Mouse (Mus musculus): ENCODE results near the gene Macc1. TPM values are rescaled to one million over a fixed set of nuclear protein-coding genes. Genes with fewer than 3 reads are reported as not detected.

Gene Macc1
- polyA plus RNA-seq, 1 experiment from 2014 or later: 3.4 TPM

GRCm38 (mm10) chr12:119426887-119427204, 112.8 kb downstream of the Macc1 start:
- ATAC-seq (ENCODE audit: insufficient number of reproducible peaks, low FRiP score, low TSS enrichment, low read depth): no peak
- no peaks in the 10 kb centered on the region for H3K36me3 ChIP-seq
- 49% methylated on average over 1 of the region's 1 CpGs for WGBS
- H3K4me3 ChIP-seq (replicated peaks): no peak overlapping the region
- no peak overlapping the region for H3K27ac ChIP-seq (replicated peaks)
- no peaks in the 10 kb centered on the region for H3K27me3 ChIP-seq
- H3K4me1 ChIP-seq: no peaks in the 10 kb centered on the region
- no peak overlapping the region for H3K9ac ChIP-seq
- no peak overlapping the region for H3K4me2 ChIP-seq (replicated peaks)
- H3K9me3 ChIP-seq (replicated peaks): no peaks in the 10 kb centered on the region

- no peaks in the 10 kb centered on the region for H3K9me3 ChIP-seq (replicated peaks)
- no peak overlapping the region for H3K4me3 ChIP-seq (replicated peaks)
- 40% methylated on average over 2 of the region's 2 CpGs for WGBS
- H3K27ac ChIP-seq (replicated peaks): no peak overlapping the region
- H3K36me3 ChIP-seq: no peaks in the 10 kb centered on the region
- no peaks in the 10 kb centered on the region for H3K27me3 ChIP-seq
- H3K9ac ChIP-seq: no peak overlapping the region
- H3K4me1 ChIP-seq: no peaks in the 10 kb centered on the region
- ATAC-seq (ENCODE audit: insufficient number of reproducible peaks, low FRiP score, low TSS enrichment, low read depth): no peak
- H3K4me2 ChIP-seq (replicated peaks): no peak overlapping the region
Observed at GRCm38 (mm10) chr12:119440720-119441119, 126.7 kb downstream of the Macc1 start.

- Histone ChIP-seq H3K9ac (no peak overlapping the region), H3K4me2 (replicated peaks) (no peak overlapping the region), H3K27me3 (no peaks in the 10 kb centered on the region), H3K9me3 (replicated peaks) (no peaks in the 10 kb centered on the region), H3K36me3 (no peaks in the 10 kb centered on the region), H3K4me3 (replicated peaks) (no peak overlapping the region), H3K4me1 (no peaks in the 10 kb centered on the region), H3K27ac (replicated peaks) (no peak overlapping the region)
- no peak for ATAC-seq (ENCODE audit: insufficient number of reproducible peaks, low FRiP score, low TSS enrichment, low read depth)
- WGBS: 65% methylated on average over 2 of the region's 2 CpGs
Observed at GRCm38 (mm10) chr12:119450116-119450515, 136.0 kb downstream of the Macc1 start.

DNA sequence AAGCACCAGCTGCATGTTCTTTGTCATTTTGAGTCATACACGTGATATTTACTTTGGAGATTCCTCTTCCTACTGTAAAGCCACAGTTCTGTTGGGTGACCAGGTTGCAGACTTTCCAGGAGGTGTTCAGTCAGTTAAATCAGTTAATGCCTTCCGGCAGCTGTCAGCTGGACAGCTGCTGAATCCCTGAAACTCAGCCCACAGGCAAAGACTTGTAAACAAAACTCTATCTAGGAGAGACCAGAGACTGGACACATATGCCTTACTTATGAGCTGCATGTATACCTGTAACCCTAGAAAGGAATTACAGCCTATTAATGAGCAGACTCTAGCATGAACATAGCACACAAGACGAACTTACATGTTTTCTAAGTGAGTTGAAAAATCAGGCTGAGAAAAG, 137.2 kb downstream of the Macc1 start:
- Histone ChIP-seq H3K4me3 (replicated peaks) (no peak overlapping the region), H3K9me3 (replicated peaks) (no peaks in the 10 kb centered on the region), H3K9ac (no peak overlapping the region), H3K4me2 (replicated peaks) (no peak overlapping the region), H3K4me1 (no peaks in the 10 kb centered on the region), H3K27me3 (no peaks in the 10 kb centered on the region), H3K27ac (replicated peaks) (no peak overlapping the region), H3K36me3 (no peaks in the 10 kb centered on the region)
- 39% methylated on average over 3 of the region's 3 CpGs for WGBS
- ATAC-seq (ENCODE audit: insufficient number of reproducible peaks, low FRiP score, low TSS enrichment, low read depth): no peak

DNA sequence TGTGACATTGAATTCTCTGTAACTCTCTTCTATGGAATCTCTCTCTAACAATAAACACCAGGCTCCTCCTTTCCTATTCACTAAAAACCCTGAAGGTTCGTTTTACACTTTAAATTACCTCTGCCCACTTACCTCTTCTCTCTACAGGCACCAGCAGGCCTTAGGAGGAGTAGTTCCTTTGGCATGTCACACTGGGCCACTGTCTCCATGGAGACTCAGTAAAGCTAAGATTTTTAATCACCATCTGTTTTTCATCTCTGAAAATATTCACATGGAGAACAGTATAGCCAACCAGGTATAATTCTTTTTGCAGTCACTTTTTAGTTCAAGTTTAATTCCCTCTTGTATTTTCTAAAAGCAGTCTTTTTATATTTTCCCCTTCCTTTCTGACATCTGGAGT, 140.0 kb downstream of the Macc1 start:
- no peak overlapping the region for H3K4me2 ChIP-seq (replicated peaks)
- no peak for ATAC-seq (ENCODE audit: insufficient number of reproducible peaks, low FRiP score, low TSS enrichment, low read depth)
- H3K4me3 ChIP-seq (replicated peaks): no peak overlapping the region
- H3K4me1 ChIP-seq: no peaks in the 10 kb centered on the region
- no peaks in the 10 kb centered on the region for H3K36me3 ChIP-seq
- H3K9me3 ChIP-seq (replicated peaks): no peaks in the 10 kb centered on the region
- no peak overlapping the region for H3K9ac ChIP-seq
- no peaks in the 10 kb centered on the region for H3K27me3 ChIP-seq
- 4% methylated on average over 1 of the region's 1 CpGs for WGBS
- no peak overlapping the region for H3K27ac ChIP-seq (replicated peaks)

DNA sequence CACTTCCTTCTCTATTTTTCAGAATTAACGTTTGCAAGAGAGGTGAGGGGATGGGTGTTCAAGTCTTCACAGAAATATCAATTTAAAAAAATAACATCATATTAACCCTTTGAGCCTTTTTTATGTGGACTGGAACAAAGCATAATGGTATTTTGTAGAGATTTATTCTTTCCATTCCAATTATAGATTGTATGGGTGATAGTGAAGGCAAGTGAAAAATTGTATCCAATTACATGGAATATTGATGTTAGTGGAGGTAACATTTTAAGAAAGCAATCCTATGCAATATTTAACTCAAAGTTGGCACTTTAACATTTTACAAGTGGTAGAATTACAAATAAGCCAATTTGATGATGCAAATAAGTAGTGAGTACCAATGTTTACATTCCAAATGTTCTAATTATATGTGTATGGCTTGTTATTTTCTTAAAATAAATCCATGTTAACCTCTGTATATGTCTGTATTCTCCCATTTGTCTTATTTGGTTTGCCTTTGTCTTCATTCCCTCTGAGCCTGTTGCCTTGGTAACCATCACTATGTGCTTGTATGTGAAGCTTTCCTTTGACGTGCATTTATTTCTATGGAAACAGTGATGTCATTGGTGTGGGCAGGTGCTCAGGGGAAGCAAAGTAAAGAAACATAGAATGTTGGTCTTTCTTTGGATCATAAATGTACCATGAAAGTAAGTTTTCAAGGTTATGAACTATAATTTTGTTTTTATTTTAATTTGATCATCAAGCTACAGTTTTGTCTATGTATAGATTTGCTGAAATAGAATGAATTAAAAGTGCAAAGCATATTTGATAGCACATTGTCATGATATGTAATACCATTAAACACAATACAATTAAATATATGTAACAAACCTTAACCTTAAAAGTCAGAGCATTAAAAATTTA, 150.2 kb downstream of the Macc1 start:
- H3K9me3 ChIP-seq (replicated peaks): no peaks in the 10 kb centered on the region
- WGBS: 54% methylated on average over 2 of the region's 2 CpGs
- H3K4me2 ChIP-seq (replicated peaks): no peak overlapping the region
- H3K27ac ChIP-seq (replicated peaks): no peak overlapping the region
- no peak overlapping the region for H3K4me3 ChIP-seq (replicated peaks)
- no peaks in the 10 kb centered on the region for H3K27me3 ChIP-seq
- no peak for ATAC-seq (ENCODE audit: insufficient number of reproducible peaks, low FRiP score, low TSS enrichment, low read depth)
- H3K36me3 ChIP-seq: no peaks in the 10 kb centered on the region
- no peak overlapping the region for H3K9ac ChIP-seq
- H3K4me1 ChIP-seq: no peaks in the 10 kb centered on the region

- 64% methylated on average over 1 of the region's 1 CpGs for WGBS
- no peak overlapping the region for H3K4me3 ChIP-seq (replicated peaks)
- H3K27ac ChIP-seq (replicated peaks): no peak overlapping the region
- no peaks in the 10 kb centered on the region for H3K4me1 ChIP-seq
- H3K9ac ChIP-seq: no peak overlapping the region
- H3K4me2 ChIP-seq (replicated peaks): no peak overlapping the region
- H3K27me3 ChIP-seq: no peaks in the 10 kb centered on the region
- no peaks in the 10 kb centered on the region for H3K9me3 ChIP-seq (replicated peaks)
- no peaks in the 10 kb centered on the region for H3K36me3 ChIP-seq
- no peak for ATAC-seq (ENCODE audit: insufficient number of reproducible peaks, low FRiP score, low TSS enrichment, low read depth)
Observed at GRCm38 (mm10) chr12:119464940-119465245, 150.8 kb downstream of the Macc1 start.

- WGBS: 35% methylated on average over 1 of the region's 1 CpGs
- H3K27ac ChIP-seq (replicated peaks): no peak overlapping the region
Observed at GRCm38 (mm10) chr12:119467656-119468055, 153.6 kb downstream of the Macc1 start.

GRCm38 (mm10) chr12:119470260-119470659, 156.2 kb downstream of the Macc1 start:
- no peak for ATAC-seq (ENCODE audit: insufficient number of reproducible peaks, low FRiP score, low TSS enrichment, low read depth)
- Histone ChIP-seq H3K36me3 (no peaks in the 10 kb centered on the region), H3K4me3 (replicated peaks) (no peak overlapping the region), H3K9me3 (replicated peaks) (no peaks in the 10 kb centered on the region), H3K27me3 (no peaks in the 10 kb centered on the region), H3K4me2 (replicated peaks) (no peak overlapping the region), H3K9ac (no peak overlapping the region), H3K27ac (replicated peaks) (no peak overlapping the region), H3K4me1 (no peaks in the 10 kb centered on the region)

More at GRCm38 (mm10) chr12:119467656-119468055, 153.6 kb downstream of the Macc1 start:
- no peaks in the 10 kb centered on the region for H3K4me1 ChIP-seq
- no peak overlapping the region for H3K4me3 ChIP-seq (replicated peaks)
- no peak overlapping the region for H3K4me2 ChIP-seq (replicated peaks)
- H3K9ac ChIP-seq: no peak overlapping the region
- H3K27me3 ChIP-seq: no peaks in the 10 kb centered on the region
- no peak for ATAC-seq (ENCODE audit: insufficient number of reproducible peaks, low FRiP score, low TSS enrichment, low read depth)
- H3K9me3 ChIP-seq (replicated peaks): no peaks in the 10 kb centered on the region
- H3K36me3 ChIP-seq: no peaks in the 10 kb centered on the region

DNA sequence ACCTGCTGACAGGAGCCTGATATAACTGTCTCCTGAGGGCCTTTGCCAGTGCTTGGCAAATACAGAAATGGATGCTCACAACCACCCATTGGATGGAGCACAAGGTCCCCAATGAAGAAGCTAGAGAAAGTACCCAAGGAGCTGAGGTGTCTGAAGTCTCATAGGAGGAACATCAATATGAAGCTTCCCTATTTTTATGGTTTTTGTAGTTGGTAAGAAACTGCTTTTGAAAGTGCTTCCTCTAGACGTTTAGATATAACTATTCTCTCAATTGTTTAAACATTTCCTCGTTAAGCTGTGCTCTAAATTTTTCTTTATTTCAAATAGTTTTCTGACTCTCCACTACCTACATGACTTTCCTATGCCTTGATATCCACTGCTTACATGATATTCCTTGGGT, 169.2 kb downstream of the Macc1 start:
- Histone ChIP-seq H3K36me3 (no peaks in the 10 kb centered on the region), H3K9ac (no peak overlapping the region), H3K4me2 (replicated peaks) (no peak overlapping the region), H3K4me3 (replicated peaks) (no peak overlapping the region), H3K4me1 (no peaks in the 10 kb centered on the region), H3K27ac (replicated peaks) (no peak overlapping the region), H3K9me3 (replicated peaks) (no peaks in the 10 kb centered on the region), H3K27me3 (no peaks in the 10 kb centered on the region)
- no peak for ATAC-seq (ENCODE audit: insufficient number of reproducible peaks, low FRiP score, low TSS enrichment, low read depth)
- WGBS: 80% methylated on average over 2 of the region's 2 CpGs

GRCm38 (mm10) chr12:119483922-119484631, 170.0 kb downstream of the Macc1 start:
- Histone ChIP-seq H3K27ac (replicated peaks) (no peak overlapping the region), H3K4me1 (no peaks in the 10 kb centered on the region), H3K4me3 (replicated peaks) (no peak overlapping the region), H3K4me2 (replicated peaks) (no peak overlapping the region), H3K9ac (no peak overlapping the region), H3K36me3 (no peaks in the 10 kb centered on the region), H3K9me3 (replicated peaks) (no peaks in the 10 kb centered on the region), H3K27me3 (no peaks in the 10 kb centered on the region)
- WGBS: 83% methylated on average over 5 of the region's 5 CpGs
- ATAC-seq (ENCODE audit: insufficient number of reproducible peaks, low FRiP score, low TSS enrichment, low read depth): no peak

DNA sequence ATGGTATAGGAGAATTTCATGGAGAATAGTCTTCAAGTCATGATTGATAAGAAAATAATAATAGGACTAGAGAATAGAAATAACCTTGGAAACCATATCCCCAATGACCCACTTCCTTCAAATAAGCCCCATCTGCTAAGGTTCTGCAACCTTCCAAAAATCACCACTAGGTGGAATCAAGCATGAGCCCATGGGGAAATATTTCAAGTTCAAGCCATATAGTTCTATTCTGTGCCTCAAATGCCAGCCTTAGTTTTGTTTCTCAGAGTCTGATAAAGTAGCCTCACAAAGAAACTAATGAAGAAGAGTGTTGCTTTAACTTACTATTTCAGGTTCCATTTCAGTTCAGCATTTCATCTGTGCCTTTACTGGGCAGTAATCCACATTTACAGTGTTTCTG, 197.1 kb downstream of the Macc1 start:
- no peak for ATAC-seq (ENCODE audit: insufficient number of reproducible peaks, low FRiP score, low TSS enrichment, low read depth)
- no peak overlapping the region for H3K27ac ChIP-seq (replicated peaks)
- H3K4me1 ChIP-seq: no peaks in the 10 kb centered on the region
- H3K36me3 ChIP-seq: no peaks in the 10 kb centered on the region
- H3K4me2 ChIP-seq (replicated peaks): no peak overlapping the region
- H3K9me3 ChIP-seq (replicated peaks): no peaks in the 10 kb centered on the region
- no peaks in the 10 kb centered on the region for H3K27me3 ChIP-seq
- H3K9ac ChIP-seq: no peak overlapping the region
- no peak overlapping the region for H3K4me3 ChIP-seq (replicated peaks)

All from embryonic facial prominence, embryonic 15.5 days (tissue).